Mouse (Mus musculus): ENCODE results near the gene Aldoc. TPM values are rescaled to one million over a fixed set of nuclear protein-coding genes. Genes with fewer than 3 reads are reported as not detected.

Aldoc gene
- polyA plus RNA-seq, 1 experiment, result 4.4 TPM

DNA sequence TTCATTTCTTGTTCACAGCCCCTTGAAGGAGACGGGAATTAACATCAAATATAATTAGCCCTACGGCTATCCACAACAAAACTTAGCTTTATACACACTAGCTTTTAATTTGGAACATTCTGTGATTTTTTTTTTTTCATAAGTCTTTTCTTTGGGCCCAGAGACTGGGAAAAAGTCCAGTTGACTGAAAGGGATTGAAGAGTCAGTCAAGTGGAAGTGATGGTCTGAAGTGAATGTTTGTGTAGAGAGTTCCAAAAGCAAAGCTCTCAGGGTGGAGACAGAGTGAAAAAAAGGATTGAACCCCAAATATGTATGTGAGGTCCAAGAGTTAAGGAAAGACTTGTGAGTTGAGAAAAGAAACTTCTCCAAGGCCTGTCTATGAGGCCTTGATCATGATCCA lies 4.4 kb upstream of the Aldoc start:
- Histone ChIP-seq H3K4me1 (ENCODE audit: control insufficient read depth, insufficient read depth, insufficient read length) (peaks cover 10% of the 10 kb centered on the region), H3K36me3 (ENCODE audit: control insufficient read depth, insufficient read depth, low read length) (no peaks in the 10 kb centered on the region; the same call in 1 of the 2 replicates), H3K27me3 (ENCODE audit: control insufficient read depth, insufficient read depth, low read length) (no peaks in the 10 kb centered on the region), H3K4me3 (ENCODE audit: extremely low read depth, insufficient read depth, insufficient read length) (no peak overlapping the region), H3K27ac (ENCODE audit: insufficient read depth, low read length) (no peak overlapping the region)
- TF ChIP-seq POLR2A (IDR thresholded peaks at IDR 0.05; ENCODE audit: low read depth, low read length) (no peak), CTCF (IDR thresholded peaks at IDR 0.05; ENCODE audit: extremely low read depth, insufficient read depth, insufficient read length, insufficient replicate concordance) (no peak)
- 94% methylated on average over 2 of the region's 2 CpGs for WGBS
- DNase-seq (ENCODE audit: low read depth in 1 of 2, low spot score in 2 of 2), result no peak

DNA sequence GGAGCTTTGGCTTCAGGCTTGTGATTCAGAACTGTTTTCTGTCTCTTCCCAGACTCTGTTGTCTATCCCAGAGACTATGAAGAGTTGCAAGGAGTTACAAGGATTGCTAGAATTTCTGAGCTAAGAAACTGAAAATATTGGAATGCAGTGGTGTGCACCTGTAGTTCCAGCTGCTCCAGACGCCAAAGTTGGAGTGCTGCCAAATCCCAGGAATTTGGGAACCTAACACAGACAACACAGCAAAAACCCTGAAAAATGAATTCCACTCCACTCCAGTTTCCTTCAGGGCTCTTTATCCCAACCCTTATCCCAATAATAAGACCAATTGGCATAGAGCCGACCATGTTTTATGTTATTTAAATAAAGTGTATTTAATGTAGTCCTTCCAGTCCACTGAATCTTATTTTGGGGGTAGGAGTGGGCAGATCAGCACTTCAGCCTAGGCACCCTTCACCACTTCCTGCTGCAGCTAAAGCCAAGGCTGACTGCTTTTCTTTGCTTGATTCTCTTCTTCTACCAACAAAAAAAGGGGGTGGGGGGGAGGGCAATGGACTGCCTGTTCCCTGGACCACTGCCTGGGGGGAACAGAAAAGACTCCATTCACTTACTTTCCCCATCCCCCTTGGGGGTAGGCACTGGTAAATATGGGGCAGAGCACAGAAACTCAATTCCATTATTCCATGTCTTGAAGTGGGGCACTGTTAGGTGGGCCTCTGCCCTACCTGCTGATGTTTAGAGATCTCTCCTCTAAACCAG lies 514 bp upstream of the Aldoc start:
- no peak for DNase-seq (ENCODE audit: low read depth in 1 of 2, low spot score in 2 of 2)
- no peak overlapping the region for H3K27ac ChIP-seq (ENCODE audit: insufficient read depth, low read length)
- H3K27me3 ChIP-seq (ENCODE audit: control insufficient read depth, insufficient read depth, low read length), result no peaks in the 10 kb centered on the region
- H3K36me3 ChIP-seq (ENCODE audit: control insufficient read depth, insufficient read depth, low read length), result no peaks in the 10 kb centered on the region; the same call in 1 of the 2 replicates
- TF ChIP-seq POLR2A (IDR thresholded peaks at IDR 0.05; ENCODE audit: low read depth, low read length), result no peak
- no peak for TF ChIP-seq CTCF (IDR thresholded peaks at IDR 0.05; ENCODE audit: extremely low read depth, insufficient read depth, insufficient read length, insufficient replicate concordance)
- H3K4me1 ChIP-seq (ENCODE audit: control insufficient read depth, insufficient read depth, insufficient read length), result peaks cover 10% of the 10 kb centered on the region
- H3K4me3 ChIP-seq (ENCODE audit: extremely low read depth, insufficient read depth, insufficient read length), result no peak overlapping the region
- WGBS, result 85% methylated on average over 2 of the region's 2 CpGs

- no peak for TF ChIP-seq POLR2A (IDR thresholded peaks at IDR 0.05; ENCODE audit: low read depth, low read length)
- no peak for TF ChIP-seq CTCF (IDR thresholded peaks at IDR 0.05; ENCODE audit: extremely low read depth, insufficient read depth, insufficient read length, insufficient replicate concordance)
- H3K27me3 ChIP-seq (ENCODE audit: control insufficient read depth, insufficient read depth, low read length), result no peaks in the 10 kb centered on the region
- H3K4me3 ChIP-seq (ENCODE audit: extremely low read depth, insufficient read depth, insufficient read length), result no peak overlapping the region
- no peak overlapping the region for H3K27ac ChIP-seq (ENCODE audit: insufficient read depth, low read length)
- WGBS, result 89% methylated on average over 15 of the region's 15 CpGs
- H3K36me3 ChIP-seq (ENCODE audit: control insufficient read depth, insufficient read depth, low read length), result no peaks in the 10 kb centered on the region; the same call in 1 of the 2 replicates
- no peak for DNase-seq (ENCODE audit: low read depth in 1 of 2, low spot score in 2 of 2)
- peaks cover 11% of the 10 kb centered on the region for H3K4me1 ChIP-seq (ENCODE audit: control insufficient read depth, insufficient read depth, insufficient read length)
Measured at GRCm38 (mm10) chr11:78324000-78324785, 1.4 kb downstream of the Aldoc start.

- WGBS, result 95% methylated on average over 12 of the region's 12 CpGs
- Histone ChIP-seq H3K27ac (ENCODE audit: insufficient read depth, low read length) (no peak overlapping the region), H3K4me1 (ENCODE audit: control insufficient read depth, insufficient read depth, insufficient read length) (peaks cover 12% of the 10 kb centered on the region), H3K36me3 (ENCODE audit: control insufficient read depth, insufficient read depth, low read length) (no peaks in the 10 kb centered on the region), H3K4me3 (ENCODE audit: extremely low read depth, insufficient read depth, insufficient read length) (no peak overlapping the region), H3K27me3 (ENCODE audit: control insufficient read depth, insufficient read depth, low read length) (no peaks in the 10 kb centered on the region)
- DNase-seq (ENCODE audit: low read depth in 1 of 2, low spot score in 2 of 2), result no peak
- no peak for TF ChIP-seq POLR2A (IDR thresholded peaks at IDR 0.05; ENCODE audit: low read depth, low read length)
- no peak for TF ChIP-seq CTCF (IDR thresholded peaks at IDR 0.05; ENCODE audit: extremely low read depth, insufficient read depth, insufficient read length, insufficient replicate concordance)
Measured at GRCm38 (mm10) chr11:78324965-78325364, 2.2 kb downstream of the Aldoc start.

DNA sequence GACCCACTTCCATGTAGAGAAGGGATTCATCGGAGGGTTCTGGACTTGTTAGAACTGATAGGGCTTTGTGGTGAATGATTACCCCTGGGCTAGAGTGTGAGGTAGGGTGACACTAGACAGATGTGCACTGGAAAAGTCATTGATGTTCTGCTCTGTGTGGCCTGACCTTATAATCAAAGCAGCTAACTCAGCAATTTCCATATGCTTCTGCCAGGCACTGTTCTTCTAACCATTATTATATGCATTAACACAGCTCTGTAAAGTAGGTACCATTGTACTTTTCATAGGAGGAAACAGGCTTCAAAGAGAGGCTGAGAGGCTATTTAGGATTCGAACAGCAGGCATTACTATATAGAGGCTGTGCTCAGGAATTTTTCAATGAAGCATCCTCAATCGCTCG lies 4.4 kb downstream of the Aldoc start:
- WGBS, result 95% methylated on average over 4 of the region's 4 CpGs

DNA sequence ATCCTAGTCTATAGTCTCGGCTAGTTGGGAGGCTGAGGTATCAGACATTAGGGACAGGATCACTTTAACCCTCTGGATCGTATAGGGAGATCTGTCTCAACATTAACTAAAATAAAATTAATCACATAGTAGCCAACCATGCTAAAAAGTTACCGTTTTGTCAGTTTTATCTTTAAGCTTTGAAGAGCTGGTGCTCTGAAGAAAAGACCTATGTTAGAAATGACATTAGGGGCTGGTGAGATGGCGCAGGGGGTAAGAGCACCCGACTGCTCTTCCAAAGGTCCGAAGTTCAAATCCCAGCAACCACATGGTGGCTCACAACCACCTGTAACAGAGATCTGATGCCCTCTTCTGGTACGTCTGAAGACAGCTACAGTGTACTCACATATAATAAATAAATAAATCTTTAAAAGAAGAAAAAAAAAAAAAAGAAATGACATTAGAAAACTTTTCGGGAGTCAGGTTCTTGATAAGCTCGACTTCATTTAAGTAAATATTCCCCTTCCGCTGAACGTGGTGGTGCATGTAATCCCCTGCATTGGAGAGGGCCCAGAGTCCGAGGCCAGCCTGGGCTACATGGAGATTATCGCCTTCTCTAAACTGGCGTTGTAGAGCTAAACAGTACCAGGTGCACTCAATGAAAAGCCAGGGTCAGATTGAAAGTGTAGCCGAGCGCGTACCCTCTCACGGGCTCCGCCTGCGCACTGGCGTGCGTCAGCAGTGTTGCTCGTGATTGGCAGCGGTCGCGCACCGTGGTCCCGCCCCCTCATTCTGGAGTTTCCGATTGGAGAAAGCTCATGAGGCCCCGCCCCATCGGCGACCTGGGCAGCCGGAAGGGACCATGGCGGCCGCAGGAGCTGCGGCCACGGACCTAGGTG lies 5.1 kb downstream of the Aldoc start, which contains the start of gene Pigs:
TSS of gene Pigs (plus strand) at position 782 of the 878 bp plus-strand sequence.
- H3K27ac ChIP-seq (ENCODE audit: insufficient read depth, low read length), result peak within 1 kb of the TSS; percentile 53
- DNase-seq (ENCODE audit: low read depth in 1 of 2, low spot score in 2 of 2), result peak; percentile 83 to 97
- H3K36me3 ChIP-seq (ENCODE audit: control insufficient read depth, insufficient read depth, low read length), result no peaks in the 10 kb centered on the region; the same call in 1 of the 2 replicates
- H3K27me3 ChIP-seq (ENCODE audit: control insufficient read depth, insufficient read depth, low read length), result no peaks in the 10 kb centered on the region
- 10% methylated on average over 37 of the region's 37 CpGs for WGBS
- H3K4me1 ChIP-seq (ENCODE audit: control insufficient read depth, insufficient read depth, insufficient read length), result peaks cover 6% of the 10 kb centered on the region; the same call in 1 of the 2 replicates
- TF ChIP-seq CTCF (IDR thresholded peaks at IDR 0.05; ENCODE audit: extremely low read depth, insufficient read depth, insufficient read length, insufficient replicate concordance) (no peak), POLR2A (IDR thresholded peaks at IDR 0.05; ENCODE audit: low read depth, low read length) (peak; percentile 52)
- peak within 1 kb of the TSS; percentile 75 for H3K4me3 ChIP-seq (ENCODE audit: extremely low read depth, insufficient read depth, insufficient read length)

More for the DNA sequence above, 4.4 kb downstream of the Aldoc start:
- peaks cover 12% of the 10 kb centered on the region for H3K4me1 ChIP-seq (ENCODE audit: control insufficient read depth, insufficient read depth, insufficient read length)
- no peak overlapping the region for H3K27ac ChIP-seq (ENCODE audit: insufficient read depth, low read length)
- H3K27me3 ChIP-seq (ENCODE audit: control insufficient read depth, insufficient read depth, low read length), result no peaks in the 10 kb centered on the region
- no peak for DNase-seq (ENCODE audit: low read depth in 1 of 2, low spot score in 2 of 2)
- TF ChIP-seq POLR2A (IDR thresholded peaks at IDR 0.05; ENCODE audit: low read depth, low read length) (no peak), CTCF (IDR thresholded peaks at IDR 0.05; ENCODE audit: extremely low read depth, insufficient read depth, insufficient read length, insufficient replicate concordance) (no peak)
- no peak overlapping the region for H3K4me3 ChIP-seq (ENCODE audit: extremely low read depth, insufficient read depth, insufficient read length)
- no peaks in the 10 kb centered on the region for H3K36me3 ChIP-seq (ENCODE audit: control insufficient read depth, insufficient read depth, low read length)
